Mouse (Mus musculus) erythroblast, embryonic 14.5 days (primary cell): ENCODE results near the gene Erh. TPM values are rescaled to one million over a fixed set of nuclear protein-coding genes. Genes with fewer than 3 reads are reported as not detected.

Experiments
- H3K27me3 ChIP-seq: 2 replicates; pipeline ENCODE4 v1.6.1; 2012; ENCODE audit warnings: inconsistent platforms; ENCODE audit not compliant: control insufficient read depth
- H3K36me3 ChIP-seq: 2 replicates; pipeline ENCODE4 v1.6.1; 2012; ENCODE audit warnings: mild to moderate bottlenecking, inconsistent platforms; ENCODE audit not compliant: control insufficient read depth
- H3K4me1 ChIP-seq: 2 replicates; pipeline ENCODE4 v1.6.1; 2012; ENCODE audit warnings: inconsistent platforms; ENCODE audit not compliant: control insufficient read depth
- H3K4me3 ChIP-seq: replicated peaks from 2 replicates; pipeline ENCODE3; 2012; ENCODE audit warnings: moderate library complexity, mild to moderate bottlenecking, inconsistent platforms
- H3K9me3 ChIP-seq: 2 replicates; pipeline ENCODE4 v1.6.1; 2012; ENCODE audit warnings: low read length, inconsistent platforms, mixed read lengths; ENCODE audit not compliant: control insufficient read depth
- GATA1 ChIP-seq: IDR thresholded peaks from 2 replicates; pipeline ENCODE4 v1.6.1; 2012; ENCODE audit warnings: low read length, inconsistent platforms, mixed read lengths
- TAL1 ChIP-seq: IDR thresholded peaks from 3 replicates; pipeline ENCODE4 v1.6.1; 2012; ENCODE audit warnings: low read length, inconsistent platforms, mixed read lengths
- polyA plus RNA-seq: library from polyadenylated mRNA; stranded (reverse); fragments of >175 nt; gene quantifications from 2 replicates; pipeline ENCODE4 v1.2.3, GENCODE M21; 2012

Gene Erh
- polyA plus RNA-seq, 1 experiment: 1.2 TPM

GRCm38 (mm10) chr12:80642725-80643692 is 1.1 kb downstream of the Erh start:
- H3K36me3 ChIP-seq: peaks cover 63% of the 10 kb centered on the region
- no peaks in the 10 kb centered on the region for H3K27me3 ChIP-seq
- H3K4me1 ChIP-seq: peaks cover 56% of the 10 kb centered on the region
- no peaks in the 10 kb centered on the region for H3K9me3 ChIP-seq
- TF ChIP-seq GATA1 (no peak), TAL1 (no peak)
- peak overlapping the region; percentile 83 for H3K4me3 ChIP-seq

- Histone ChIP-seq H3K9me3 (no peaks in the 10 kb centered on the region), H3K36me3 (peaks cover 57% of the 10 kb centered on the region), H3K27me3 (no peaks in the 10 kb centered on the region), H3K4me3 (no peak overlapping the region), H3K4me1 (no peaks in the 10 kb centered on the region)
- TF ChIP-seq TAL1: no peak
- TF ChIP-seq GATA1: no peak
Measured at GRCm38 (mm10) chr12:80631790-80632189, 12.4 kb downstream of the Erh start.

- Histone ChIP-seq H3K4me1 (no peaks in the 10 kb centered on the region), H3K36me3 (no peaks in the 10 kb centered on the region), H3K27me3 (no peaks in the 10 kb centered on the region), H3K9me3 (no peaks in the 10 kb centered on the region), H3K4me3 (no peak overlapping the region)
- TF ChIP-seq GATA1: no peak
- TF ChIP-seq TAL1: no peak
Measured at GRCm38 (mm10) chr12:80620501-80620900, 23.6 kb downstream of the Erh start.

GRCm38 (mm10) chr12:80615371-80616257 is 28.5 kb downstream of the Erh start:
- no peak for TF ChIP-seq TAL1
- TF ChIP-seq GATA1: no peak
- H3K4me3 ChIP-seq: no peak overlapping the region
- H3K9me3 ChIP-seq: no peaks in the 10 kb centered on the region
- no peaks in the 10 kb centered on the region for H3K4me1 ChIP-seq
- H3K36me3 ChIP-seq: no peaks in the 10 kb centered on the region
- H3K27me3 ChIP-seq: no peaks in the 10 kb centered on the region

GRCm38 (mm10) chr12:80612113-80612791 is 31.9 kb downstream of the Erh start:
- Histone ChIP-seq H3K27me3 (no peaks in the 10 kb centered on the region), H3K9me3 (no peaks in the 10 kb centered on the region), H3K36me3 (no peaks in the 10 kb centered on the region), H3K4me3 (no peak overlapping the region), H3K4me1 (no peaks in the 10 kb centered on the region)
- TF ChIP-seq TAL1: no peak
- no peak for TF ChIP-seq GATA1

GRCm38 (mm10) chr12:80609928-80610327 is 34.2 kb downstream of the Erh start:
- H3K4me3 ChIP-seq: no peak overlapping the region
- H3K36me3 ChIP-seq: no peaks in the 10 kb centered on the region
- H3K27me3 ChIP-seq: no peaks in the 10 kb centered on the region
- no peak for TF ChIP-seq GATA1
- TF ChIP-seq TAL1: no peak
- H3K9me3 ChIP-seq: no peaks in the 10 kb centered on the region
- no peaks in the 10 kb centered on the region for H3K4me1 ChIP-seq

- Histone ChIP-seq H3K4me3 (no peak overlapping the region), H3K27me3 (no peaks in the 10 kb centered on the region), H3K4me1 (no peaks in the 10 kb centered on the region), H3K36me3 (no peaks in the 10 kb centered on the region), H3K9me3 (no peaks in the 10 kb centered on the region)
- TF ChIP-seq TAL1: no peak
- TF ChIP-seq GATA1: no peak
Measured at GRCm38 (mm10) chr12:80608576-80608975, 35.6 kb downstream of the Erh start.

GRCm38 (mm10) chr12:80604218-80604617 is 39.9 kb downstream of the Erh start:
- no peaks in the 10 kb centered on the region for H3K36me3 ChIP-seq
- no peaks in the 10 kb centered on the region for H3K27me3 ChIP-seq
- peaks cover 12% of the 10 kb centered on the region for H3K4me1 ChIP-seq
- no peak overlapping the region for H3K4me3 ChIP-seq
- H3K9me3 ChIP-seq: no peaks in the 10 kb centered on the region
- TF ChIP-seq TAL1 (no peak), GATA1 (no peak)

- no peak for TF ChIP-seq TAL1
- TF ChIP-seq GATA1: no peak
- Histone ChIP-seq H3K9me3 (no peaks in the 10 kb centered on the region), H3K4me1 (peaks cover 12% of the 10 kb centered on the region), H3K27me3 (no peaks in the 10 kb centered on the region), H3K36me3 (no peaks in the 10 kb centered on the region), H3K4me3 (no peak overlapping the region)
Measured at GRCm38 (mm10) chr12:80603566-80603965, 40.6 kb downstream of the Erh start.
